Mouse (Mus musculus) limb, embryonic 15.5 days (tissue): ENCODE measurements around the gene Pdxdc1. TPM values are rescaled to one million over a fixed set of nuclear protein-coding genes. Genes with fewer than 3 reads are reported as not detected.
A peak's percentile ranks its signal among the peaks of the same experiment; 100 is the strongest.

ENCODE experiments used
- ATAC-seq: fragments of 200-750 bp; cut with Nextera tagmentation; 2 replicates; pipeline ENCODE4 v1.8.0; 2017; ENCODE audit warnings: low read depth, moderate TSS enrichment; ENCODE audit not compliant: insufficient number of reproducible peaks, low FRiP score, low TSS enrichment
- H3K27ac ChIP-seq: fragments of 300-500 bp; sonication (generic); 2 replicates; pipeline ENCODE4 v1.5.1; 2015; ENCODE audit warnings: moderate library complexity, mild to moderate bottlenecking, inconsistent platforms
- H3K27me3 ChIP-seq: fragments of 300-500 bp; sonication (generic); 2 replicates; pipeline ENCODE4 v1.6.1; 2015; ENCODE audit warnings: inconsistent platforms
- H3K36me3 ChIP-seq: fragments of 300-500 bp; sonication (generic); 2 replicates; pipeline ENCODE4 v1.6.1; 2015; ENCODE audit warnings: inconsistent platforms
- H3K4me1 ChIP-seq: fragments of 300-500 bp; sonication (generic); 2 replicates; pipeline ENCODE4 v1.6.1; 2015; ENCODE audit warnings: inconsistent platforms
- H3K4me2 ChIP-seq: fragments of 300-500 bp; sonication (generic); 2 replicates; pipeline ENCODE4 v1.6.1; 2015; ENCODE audit warnings: mild to moderate bottlenecking, inconsistent platforms
- H3K4me3 ChIP-seq: fragments of 300-500 bp; sonication (generic); 2 replicates; pipeline ENCODE4 v1.5.1; 2015; ENCODE audit warnings: mild to moderate bottlenecking, inconsistent platforms
- H3K9ac ChIP-seq: fragments of 300-500 bp; sonication (generic); 2 replicates; pipeline ENCODE4 v1.6.1; 2015; ENCODE audit warnings: inconsistent platforms
- H3K9me3 ChIP-seq: fragments of 300-500 bp; sonication (generic); 2 replicates; pipeline ENCODE4 v1.6.1; 2016; ENCODE audit warnings: inconsistent platforms
- WGBS: fragments of 180-500 bp; shearing (Covaris S2); methylation state at CpG from one replicate; pipeline ENCODE4 v1.1.7; 2015; 5-methylcytosine and 5-hydroxymethylcytosine counted together
- polyA plus RNA-seq: library from polyadenylated mRNA; unstranded; fragments of >200 nt; fragmentation: Nextera tagmentation; extraction: Ambion mirVana; gene quantifications from 2 replicates; pipeline ENCODE4 v1.2.1, GENCODE M21; 2015

Gene Pdxdc1
- polyA plus RNA-seq, 1 experiment from 2014 or later = 118 TPM

DNA sequence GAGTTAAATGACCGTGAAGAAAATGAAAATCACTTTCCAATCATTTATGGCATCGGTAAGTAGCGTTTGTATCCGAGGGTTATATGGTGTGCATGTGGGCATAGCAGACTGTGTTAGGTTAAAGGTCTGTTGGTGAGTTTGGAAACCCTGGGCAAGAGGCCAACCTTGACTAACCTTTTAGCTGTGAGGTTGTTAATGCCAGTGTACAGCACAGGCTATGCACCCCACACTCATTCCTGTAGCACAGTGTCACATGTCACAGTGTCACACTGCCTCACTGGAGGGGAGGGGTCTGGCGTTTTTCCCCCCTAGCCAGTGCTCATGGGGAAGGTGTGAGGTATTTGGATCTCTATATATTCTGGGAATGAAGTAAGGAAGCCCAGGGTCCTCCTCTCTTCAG lies 71.3 kb downstream of the Pdxdc1 start:
- no peaks in the 10 kb centered on the region for H3K9me3 ChIP-seq
- 83% methylated on average over 5 of the region's 5 CpGs for WGBS

DNA sequence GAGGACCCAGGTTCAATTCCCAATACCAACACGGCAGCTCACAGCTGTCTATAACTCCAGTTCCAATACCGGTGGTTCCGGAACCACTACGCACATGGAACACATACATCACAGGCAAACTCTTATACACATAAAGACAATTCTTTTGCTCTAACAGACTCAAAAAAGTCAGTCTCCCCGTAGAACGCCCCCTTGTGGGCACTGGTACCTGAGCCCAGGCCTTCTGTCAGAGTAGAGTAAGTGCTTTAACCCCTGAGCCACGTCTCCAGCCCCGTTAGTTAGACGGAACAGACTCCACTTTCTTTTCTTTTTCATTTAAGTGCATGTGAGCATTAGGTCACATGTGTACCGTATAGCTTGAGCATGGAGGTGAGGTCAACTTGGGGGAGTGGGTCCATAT lies 72.5 kb downstream of the Pdxdc1 start:
- Histone ChIP-seq H3K4me3 (no peak overlapping the region), H3K4me1 (0 out of 2 replicates have a peak, but pooled peaks cover 9% of the 10 kb centered on the region), H3K9ac (no peak overlapping the region), H3K27me3 (no peaks in the 10 kb centered on the region), H3K36me3 (peaks cover 82% of the 10 kb centered on the region), H3K27ac (no peak overlapping the region), H3K4me2 (no peak overlapping the region), H3K9me3 (no peaks in the 10 kb centered on the region)
- WGBS = 88% methylated on average over 10 of the region's 10 CpGs
- ATAC-seq = no peak

More for the DNA sequence above, 71.3 kb downstream of the Pdxdc1 start:
- Histone ChIP-seq H3K9ac (no peak overlapping the region), H3K4me2 (no peak overlapping the region), H3K36me3 (peaks cover 94% of the 10 kb centered on the region), H3K27ac (no peak overlapping the region), H3K27me3 (no peaks in the 10 kb centered on the region), H3K4me1 (no peaks in the 10 kb centered on the region), H3K4me3 (no peak overlapping the region)
- no peak for ATAC-seq

GRCm38 (mm10) chr16:13826511-13826910 lies 76.4 kb downstream of the Pdxdc1 start:
- WGBS = 86% methylated on average over 4 of the region's 4 CpGs
- Histone ChIP-seq H3K36me3 (peaks cover 47% of the 10 kb centered on the region), H3K9me3 (no peaks in the 10 kb centered on the region), H3K4me3 (no peak overlapping the region), H3K27me3 (no peaks in the 10 kb centered on the region), H3K4me1 (peaks cover 19% of the 10 kb centered on the region; the same call in 1 of the 2 replicates), H3K9ac (no peak overlapping the region), H3K4me2 (no peak overlapping the region), H3K27ac (0 out of 2 replicates have a peak overlapping the region, but pooled peaks have one; percentile 17)
- ATAC-seq = no peak

GRCm38 (mm10) chr16:13825781-13826490 lies 77.0 kb downstream of the Pdxdc1 start:
- ATAC-seq = no peak
- 50% methylated on average over 7 of the region's 7 CpGs for WGBS
- Histone ChIP-seq H3K9ac (no peak overlapping the region), H3K4me1 (peaks cover 21% of the 10 kb centered on the region; the same call in 1 of the 2 replicates), H3K36me3 (peaks cover 41% of the 10 kb centered on the region), H3K9me3 (no peaks in the 10 kb centered on the region), H3K4me2 (no peak overlapping the region), H3K27me3 (no peaks in the 10 kb centered on the region), H3K27ac (0 out of 2 replicates have a peak overlapping the region, but pooled peaks have one; percentile 17), H3K4me3 (no peak overlapping the region)

DNA sequence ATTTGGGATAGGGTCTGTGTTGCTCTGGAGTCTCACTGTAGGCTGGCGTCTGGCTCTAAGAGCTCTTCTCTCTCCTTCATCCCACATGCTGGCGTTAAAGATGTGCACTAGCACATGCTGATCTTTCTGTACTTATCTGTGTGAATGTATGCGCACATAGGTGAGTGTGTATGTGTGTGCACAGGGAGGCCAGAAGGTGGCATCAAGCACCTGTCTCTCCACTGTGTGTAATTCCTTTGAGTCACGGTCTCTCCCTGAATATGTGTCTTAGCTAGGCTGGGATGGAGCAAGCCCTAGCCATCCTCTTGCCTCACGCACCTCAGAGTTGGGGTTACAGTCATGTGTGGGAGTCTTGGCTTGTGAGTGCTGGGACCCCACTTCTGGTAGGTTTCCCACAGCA lies 82.2 kb downstream of the Pdxdc1 start:
- no peak overlapping the region for H3K9ac ChIP-seq
- H3K4me1 ChIP-seq = peaks cover 31% of the 10 kb centered on the region
- H3K9me3 ChIP-seq = no peaks in the 10 kb centered on the region
- peaks cover 9% of the 10 kb centered on the region; the same call in 1 of the 2 replicates for H3K36me3 ChIP-seq
- H3K27ac ChIP-seq = no peak overlapping the region
- peak overlapping the region; percentile 49; the same call in 1 of the 2 replicates for H3K4me2 ChIP-seq
- no peaks in the 10 kb centered on the region for H3K27me3 ChIP-seq
- no peak for ATAC-seq
- no peak overlapping the region for H3K4me3 ChIP-seq
- WGBS = 98% methylated on average over 5 of the region's 5 CpGs

GRCm38 (mm10) chr16:13819806-13820500 lies 83.0 kb downstream of the Pdxdc1 start:
- Histone ChIP-seq H3K4me3 (peak overlapping the region; percentile 72), H3K4me1 (peaks cover 27% of the 10 kb centered on the region), H3K36me3 (peaks cover 17% of the 10 kb centered on the region), H3K9me3 (no peaks in the 10 kb centered on the region), H3K27ac (peak overlapping the region; percentile 98), H3K4me2 (peak overlapping the region; percentile 49), H3K27me3 (no peaks in the 10 kb centered on the region), H3K9ac (peak overlapping the region; percentile 81)
- 25% methylated on average over 12 of the region's 12 CpGs for WGBS
- no peak for ATAC-seq

GRCm38 (mm10) chr16:13819394-13819743 lies 83.6 kb downstream of the Pdxdc1 start:
- under 1% methylated on average over 36 of the region's 36 CpGs for WGBS
- Histone ChIP-seq H3K9me3 (no peaks in the 10 kb centered on the region), H3K4me3 (peak overlapping the region; percentile 72), H3K27me3 (no peaks in the 10 kb centered on the region), H3K4me2 (peak overlapping the region; percentile 49), H3K36me3 (peaks cover 23% of the 10 kb centered on the region), H3K27ac (peak overlapping the region; percentile 98), H3K4me1 (peaks cover 27% of the 10 kb centered on the region), H3K9ac (peak overlapping the region; percentile 81)
- peak; percentile 49 for ATAC-seq

DNA sequence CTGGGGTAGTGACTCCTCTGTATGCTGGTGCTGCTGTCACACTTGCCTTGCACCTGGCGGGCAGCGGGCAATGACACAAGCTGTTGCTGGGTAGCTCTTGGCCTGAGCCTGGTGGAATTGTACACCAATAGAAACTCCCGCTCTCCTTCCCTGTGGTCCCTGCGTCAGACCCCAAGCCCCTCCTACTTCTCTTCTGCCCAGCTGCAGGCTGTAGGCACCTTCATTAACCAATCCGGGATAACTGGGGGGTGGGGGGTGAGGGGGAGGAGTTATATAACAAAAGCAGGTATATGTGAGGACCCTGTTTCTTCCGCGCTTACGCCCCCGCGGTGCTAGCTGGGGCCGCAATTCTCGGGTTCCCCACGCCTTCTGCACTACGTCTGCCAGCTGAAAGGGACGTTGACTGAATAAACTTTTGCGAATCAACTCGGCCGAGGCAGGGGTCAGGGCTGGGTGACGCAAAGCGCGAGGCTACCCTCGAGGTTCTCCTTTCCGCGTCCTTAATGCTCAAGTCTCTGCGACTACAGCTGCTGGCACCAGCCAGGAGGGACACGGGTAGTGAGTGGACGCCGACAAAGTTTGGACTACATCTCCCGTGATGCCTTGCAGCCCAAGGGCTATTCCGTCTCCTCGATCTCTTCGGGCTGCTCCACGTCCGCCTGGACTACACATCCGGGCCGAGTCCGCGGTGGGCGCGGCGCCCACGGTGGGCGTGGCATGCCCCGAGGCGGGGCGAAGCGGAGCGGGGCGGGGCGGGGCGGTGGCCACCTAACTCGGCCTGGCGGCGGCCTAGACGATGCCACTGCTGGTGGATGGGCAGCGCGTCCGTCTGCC lies 84.2 kb downstream of the Pdxdc1 start, which contains the start of gene Ntan1:
Gene Ntan1 (plus strand): TSS at position 286 of the 834 bp plus-strand sequence.
- Histone ChIP-seq H3K4me1 (peaks cover 27% of the 10 kb centered on the region), H3K9ac (peak within 1 kb of the TSS; percentile 81), H3K27me3 (no peaks in the 10 kb centered on the region), H3K4me2 (peak within 1 kb of the TSS; percentile 49), H3K4me3 (peak within 1 kb of the TSS; percentile 72), H3K27ac (peak within 1 kb of the TSS; percentile 98), H3K9me3 (no peaks in the 10 kb centered on the region), H3K36me3 (peaks cover 28% of the 10 kb centered on the region)
- under 1% methylated on average over 58 of the region's 58 CpGs for WGBS
- ATAC-seq = peak; percentile 94

DNA sequence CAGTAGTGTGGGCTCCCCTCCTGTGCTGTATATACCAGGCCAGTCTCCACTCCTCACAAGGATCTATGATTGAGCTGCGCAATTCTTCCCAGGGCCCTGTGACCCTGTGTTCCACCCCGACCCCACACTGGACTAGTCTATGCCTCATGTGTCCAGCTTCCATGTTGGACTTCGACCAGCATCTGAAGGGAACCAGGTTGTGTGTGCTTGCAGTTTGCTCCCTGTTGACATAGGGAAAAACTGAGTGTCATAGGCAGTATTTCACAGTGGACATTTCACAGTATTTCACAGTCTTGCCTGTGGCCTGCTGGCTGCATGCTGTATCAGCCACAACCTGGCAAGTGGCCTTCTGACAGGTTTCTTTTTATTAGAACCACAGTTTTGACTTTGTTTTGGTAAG lies 89.7 kb downstream of the Pdxdc1 start:
- 95% methylated on average over 3 of the region's 3 CpGs for WGBS
- H3K9me3 ChIP-seq = no peaks in the 10 kb centered on the region
- no peak overlapping the region for H3K9ac ChIP-seq
- H3K4me2 ChIP-seq = no peak overlapping the region
- H3K27me3 ChIP-seq = no peaks in the 10 kb centered on the region
- no peak overlapping the region for H3K4me3 ChIP-seq
- peaks cover 78% of the 10 kb centered on the region for H3K36me3 ChIP-seq
- no peak overlapping the region for H3K27ac ChIP-seq
- H3K4me1 ChIP-seq = 0 out of 2 replicates have a peak, but pooled peaks cover 2% of the 10 kb centered on the region
- ATAC-seq = no peak

GRCm38 (mm10) chr16:13812152-13812551 lies 90.8 kb downstream of the Pdxdc1 start:
- Histone ChIP-seq H3K36me3 (peaks cover 86% of the 10 kb centered on the region), H3K9me3 (no peaks in the 10 kb centered on the region), H3K4me3 (no peak overlapping the region), H3K27ac (no peak overlapping the region), H3K4me2 (no peak overlapping the region), H3K27me3 (no peaks in the 10 kb centered on the region), H3K4me1 (no peaks in the 10 kb centered on the region), H3K9ac (no peak overlapping the region)
- no peak for ATAC-seq
- WGBS = 92% methylated on average over 6 of the region's 6 CpGs

DNA sequence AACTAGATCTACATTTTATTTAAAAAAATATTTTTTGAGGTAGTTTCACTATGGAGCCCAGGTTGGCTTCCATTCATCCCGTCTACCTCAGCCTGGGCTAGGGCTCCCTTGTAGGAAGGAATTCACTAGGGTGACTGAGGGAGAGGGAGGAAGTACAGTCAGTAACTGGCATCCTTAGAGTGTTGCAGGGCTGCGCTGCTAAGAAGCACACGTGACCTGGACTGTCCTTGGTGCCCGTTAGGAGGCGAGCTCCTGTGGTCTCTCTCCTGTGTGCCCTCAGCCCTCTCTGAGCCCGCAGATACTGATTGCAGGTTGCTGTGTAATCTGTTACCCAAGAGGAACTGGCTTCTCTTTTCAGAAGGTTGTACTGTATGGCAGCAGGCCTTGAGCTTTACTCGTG lies 94.5 kb downstream of the Pdxdc1 start:
- no peaks in the 10 kb centered on the region for H3K27me3 ChIP-seq
- no peak for ATAC-seq
- no peak overlapping the region for H3K27ac ChIP-seq
- H3K9me3 ChIP-seq = no peaks in the 10 kb centered on the region
- H3K4me3 ChIP-seq = no peak overlapping the region
- H3K4me2 ChIP-seq = no peak overlapping the region
- peaks cover 94% of the 10 kb centered on the region for H3K36me3 ChIP-seq
- H3K9ac ChIP-seq = no peak overlapping the region
- H3K4me1 ChIP-seq = no peaks in the 10 kb centered on the region
- WGBS = 91% methylated on average over 7 of the region's 7 CpGs
